Mouse (Mus musculus): ENCODE results near the gene Kctd7. TPM values are rescaled to one million over a fixed set of nuclear protein-coding genes. Genes with fewer than 3 reads are reported as not detected.
A peak's percentile ranks its signal among the peaks of the same experiment; 100 is the strongest.

The Kctd7 gene
- polyA plus RNA-seq (2016; fragmentation: Nextera tagmentation; extraction: Ambion mirVana), result 6.3 and 7.2 TPM in 2 replicates

DNA sequence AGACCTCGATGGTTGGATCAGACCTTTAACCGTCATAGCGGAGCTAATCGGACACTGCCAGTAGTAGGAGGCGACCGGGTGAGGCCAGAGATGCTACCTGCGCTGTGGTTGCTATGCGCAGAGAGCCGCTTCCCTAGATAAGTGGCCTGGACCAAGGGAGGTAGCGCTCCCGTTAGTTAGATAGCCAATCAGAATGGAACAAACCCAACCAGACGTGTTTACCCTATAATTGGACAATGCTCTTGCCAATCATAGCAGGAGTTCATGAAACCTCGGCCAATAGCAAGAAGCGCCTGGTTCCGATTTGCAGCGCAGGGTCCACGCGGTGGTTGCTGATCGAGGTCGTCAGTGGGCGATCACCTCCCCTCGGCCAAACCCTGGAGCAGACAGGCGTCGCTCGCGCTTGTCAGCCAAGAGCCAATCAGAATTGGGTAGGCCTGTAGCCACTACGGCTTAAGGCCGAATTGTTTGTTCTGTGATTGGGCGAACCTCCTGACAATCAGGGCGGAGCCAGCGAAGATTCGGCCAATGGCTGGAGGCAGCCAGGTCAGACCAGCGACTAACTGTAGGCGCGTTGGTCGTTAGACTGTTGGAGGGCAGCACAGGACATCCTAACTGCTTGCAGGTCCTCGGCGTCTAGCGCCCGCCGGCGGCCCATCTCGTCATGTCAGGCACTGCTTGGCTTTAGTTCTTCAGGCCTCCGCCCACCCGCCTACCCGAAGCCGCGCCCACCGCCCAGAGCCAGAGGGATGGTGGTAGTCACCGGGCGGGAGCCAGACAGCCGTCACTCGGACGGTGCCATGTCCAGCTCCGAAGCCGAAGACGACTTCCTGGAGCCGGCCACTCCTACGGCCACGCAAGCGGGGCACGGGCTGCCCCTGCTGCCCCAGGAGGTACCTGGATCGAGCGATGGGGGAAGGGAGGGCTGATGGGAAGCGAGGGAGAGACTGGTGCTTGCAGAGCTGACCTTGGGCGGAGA is at the start of gene Kctd7:
Gene Kctd7 (plus strand): TSS at position 528 of the 979 bp plus-strand sequence.
- H3K4me3 ChIP-seq, result peak within 1 kb of the TSS; percentile 67
- H3K4me1 ChIP-seq, result peaks cover 23% of the 10 kb centered on the region
- H3K27ac ChIP-seq (replicated peaks), result peak within 1 kb of the TSS; percentile 86
- H3K9me3 ChIP-seq (replicated peaks), result no peaks in the 10 kb centered on the region
- peak; percentile 95 for DNase-seq (ENCODE audit: low spot score)
- H3K27me3 ChIP-seq (ENCODE audit: low read depth, poor library complexity, severe bottlenecking), result peaks cover 14% of the 10 kb centered on the region
- under 1% methylated on average over 66 of the region's 66 CpGs for whole genome bisulfite sequencing
- 0 out of 2 replicates have a peak, but pooled peaks cover 8% of the 10 kb centered on the region for H3K36me3 ChIP-seq

DNA sequence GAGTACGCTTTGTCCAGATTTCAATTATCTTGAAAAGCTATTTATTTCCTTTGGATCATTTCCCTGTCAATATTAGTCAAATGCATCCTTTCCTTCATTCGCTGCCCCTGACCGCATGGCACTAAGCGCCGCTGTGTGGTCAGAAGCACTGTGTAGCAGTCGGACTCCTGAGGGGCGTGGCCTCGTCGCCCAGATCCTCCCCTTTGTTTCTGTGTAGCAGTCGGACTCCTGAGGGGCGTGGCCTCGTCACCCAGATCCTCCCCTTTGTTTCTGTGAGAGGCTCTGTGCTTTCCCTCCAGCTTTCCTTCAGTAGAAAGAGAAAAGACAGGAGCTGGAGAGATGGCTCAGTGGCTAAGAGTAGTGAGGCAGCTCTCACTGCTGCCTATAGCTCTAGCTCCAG is 47.9 kb upstream of the Kctd7 start:
- H3K36me3 ChIP-seq, result peaks cover 39% of the 10 kb centered on the region
- H3K4me3 ChIP-seq, result no peak overlapping the region
- WGBS, result 59% methylated on average over 12 of the region's 12 CpGs
- H3K9me3 ChIP-seq (replicated peaks), result no peaks in the 10 kb centered on the region
- H3K4me1 ChIP-seq, result no peaks in the 10 kb centered on the region
- no peak overlapping the region for H3K27ac ChIP-seq (replicated peaks)
- peak; percentile 38 for DNase-seq (ENCODE audit: low spot score)
- no peaks in the 10 kb centered on the region for H3K27me3 ChIP-seq (ENCODE audit: low read depth, poor library complexity, severe bottlenecking)

DNA sequence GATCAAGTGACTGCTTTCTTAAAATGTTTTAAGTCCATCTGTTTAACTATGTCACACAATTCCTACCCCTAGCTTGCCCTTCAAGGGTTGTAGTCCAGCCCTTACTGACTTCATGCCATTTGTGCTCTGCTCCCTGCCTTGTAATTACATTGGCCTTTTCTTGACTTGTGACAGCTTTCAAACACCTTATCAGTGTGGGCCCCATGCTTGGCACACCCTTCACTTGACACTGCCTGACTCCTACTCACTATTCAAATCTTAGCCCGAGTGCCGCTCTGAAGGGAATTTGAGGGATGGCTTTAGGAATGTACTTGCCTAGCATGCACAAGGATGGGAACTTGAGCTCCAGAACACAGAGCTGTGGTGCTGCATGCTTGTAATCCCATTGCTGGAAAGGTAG is 46.8 kb upstream of the Kctd7 start:
- Histone ChIP-seq H3K4me3 (no peak overlapping the region), H3K27me3 (ENCODE audit: low read depth, poor library complexity, severe bottlenecking) (no peaks in the 10 kb centered on the region), H3K27ac (replicated peaks) (no peak overlapping the region), H3K36me3 (peaks cover 39% of the 10 kb centered on the region), H3K4me1 (no peaks in the 10 kb centered on the region), H3K9me3 (replicated peaks) (no peaks in the 10 kb centered on the region)
- WGBS, result 96% methylated on average over 2 of the region's 2 CpGs
- DNase-seq (ENCODE audit: low spot score), result no peak

DNA sequence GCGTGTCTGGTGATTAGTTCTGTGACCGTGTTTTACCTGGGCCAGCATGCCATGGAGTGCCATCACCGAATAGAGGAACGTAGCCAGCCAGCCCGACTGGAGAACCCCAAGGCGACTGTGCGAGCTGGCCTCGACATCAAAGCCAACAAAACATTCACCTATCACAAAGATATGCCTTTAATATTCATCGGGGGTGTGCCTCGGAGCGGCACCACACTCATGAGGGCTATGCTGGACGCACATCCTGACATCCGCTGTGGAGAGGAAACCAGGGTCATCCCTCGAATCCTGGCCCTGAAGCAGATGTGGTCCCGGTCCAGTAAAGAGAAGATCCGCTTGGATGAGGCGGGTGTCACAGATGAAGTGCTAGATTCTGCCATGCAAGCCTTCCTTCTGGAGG is 42.9 kb upstream of the Kctd7 start:
- no peaks in the 10 kb centered on the region for H3K9me3 ChIP-seq (replicated peaks)
- no peaks in the 10 kb centered on the region for H3K4me1 ChIP-seq
- no peaks in the 10 kb centered on the region for H3K27me3 ChIP-seq (ENCODE audit: low read depth, poor library complexity, severe bottlenecking)
- no peak for DNase-seq (ENCODE audit: low spot score)
- WGBS, result 95% methylated on average over 17 of the region's 17 CpGs
- no peak overlapping the region for H3K4me3 ChIP-seq
- H3K27ac ChIP-seq (replicated peaks), result no peak overlapping the region
- peaks cover 50% of the 10 kb centered on the region for H3K36me3 ChIP-seq

DNA sequence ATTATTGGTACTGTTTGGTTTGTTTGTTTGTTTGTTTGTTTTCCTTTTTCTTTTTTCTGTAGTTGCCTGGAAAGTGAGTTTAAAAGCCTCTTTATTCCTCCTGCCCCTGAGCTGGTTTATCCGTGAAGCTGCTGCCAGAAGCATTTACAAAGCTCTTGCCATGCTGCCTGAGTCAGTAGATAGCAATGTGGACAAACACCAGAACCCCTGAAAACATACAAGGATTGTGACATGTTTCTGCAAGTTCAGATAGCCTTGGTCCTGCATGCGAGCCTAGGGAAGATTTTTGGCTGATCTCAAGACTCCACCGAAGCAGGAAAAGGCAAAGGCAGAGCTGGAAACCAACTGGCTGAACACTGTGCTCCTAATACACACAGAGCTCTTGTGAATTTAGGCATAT is 35.3 kb upstream of the Kctd7 start:
- H3K4me3 ChIP-seq, result no peak overlapping the region
- DNase-seq (ENCODE audit: low spot score), result no peak
- H3K4me1 ChIP-seq, result no peaks in the 10 kb centered on the region
- H3K36me3 ChIP-seq, result peaks cover 39% of the 10 kb centered on the region
- H3K27ac ChIP-seq (replicated peaks), result no peak overlapping the region
- no peaks in the 10 kb centered on the region for H3K9me3 ChIP-seq (replicated peaks)
- H3K27me3 ChIP-seq (ENCODE audit: low read depth, poor library complexity, severe bottlenecking), result no peaks in the 10 kb centered on the region
- WGBS, result 94% methylated on average over 3 of the region's 3 CpGs

DNA sequence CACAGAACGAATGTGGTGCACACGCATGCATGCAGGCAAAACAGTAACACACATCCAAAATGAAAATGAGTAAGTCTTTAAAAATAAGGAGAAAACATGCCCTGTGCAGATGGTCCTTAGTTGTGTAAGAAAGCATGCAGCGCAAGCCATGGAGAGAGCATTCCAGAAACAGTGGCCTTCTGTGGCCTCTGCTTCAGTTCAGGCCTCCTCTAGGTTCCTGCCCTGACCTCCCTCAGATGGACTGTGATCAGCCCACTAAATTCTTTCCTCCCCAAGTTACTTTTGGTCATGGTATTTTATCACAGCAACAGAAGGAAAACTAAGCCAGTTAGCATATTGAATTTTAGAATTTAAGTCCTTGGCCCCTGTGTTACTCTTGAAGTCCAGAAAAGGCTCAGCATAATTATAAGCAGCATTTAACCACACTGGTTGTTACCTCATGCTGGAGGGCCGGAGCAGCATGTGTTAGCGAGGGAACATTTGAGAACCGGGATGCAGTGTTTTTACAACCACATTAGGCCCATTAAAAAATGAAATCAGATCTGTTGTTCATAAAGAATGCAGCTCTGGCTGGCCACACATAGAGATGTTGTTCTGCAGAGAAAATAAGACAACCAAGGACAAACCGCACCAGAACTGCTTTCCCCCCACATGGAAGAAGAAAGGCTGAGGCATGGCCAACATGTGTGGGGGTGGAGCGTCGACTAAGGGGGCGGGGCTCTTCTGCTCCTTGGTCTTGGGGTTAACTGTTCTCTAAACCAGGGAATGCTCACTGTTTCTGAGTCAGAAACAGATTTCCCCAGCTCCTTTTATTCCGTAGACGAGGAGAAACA is 33.8 kb upstream of the Kctd7 start:
- Histone ChIP-seq H3K4me3 (no peak overlapping the region), H3K4me1 (no peaks in the 10 kb centered on the region), H3K27ac (replicated peaks) (no peak overlapping the region), H3K9me3 (replicated peaks) (no peaks in the 10 kb centered on the region), H3K27me3 (ENCODE audit: low read depth, poor library complexity, severe bottlenecking) (no peaks in the 10 kb centered on the region), H3K36me3 (peaks cover 42% of the 10 kb centered on the region)
- DNase-seq (ENCODE audit: low spot score), result no peak
- WGBS, result 86% methylated on average over 12 of the region's 12 CpGs

DNA sequence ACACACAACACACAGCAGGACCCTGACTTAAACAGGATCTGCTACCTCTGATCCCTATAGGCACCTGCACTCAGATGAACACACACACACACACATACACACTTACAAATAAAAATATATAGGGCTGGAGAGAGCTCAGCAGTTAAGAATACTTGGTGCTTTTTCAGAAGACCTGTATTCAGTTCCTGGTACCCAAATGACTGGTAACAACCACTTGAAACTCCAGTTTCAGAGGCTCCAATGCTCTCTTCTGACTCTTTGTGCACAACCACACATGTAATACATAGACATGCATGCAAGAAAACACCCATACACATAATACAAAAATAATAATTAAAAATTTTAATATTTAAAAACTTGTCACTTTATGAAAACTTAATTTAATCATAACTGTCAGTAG is 32.0 kb upstream of the Kctd7 start:
- Histone ChIP-seq H3K27me3 (ENCODE audit: low read depth, poor library complexity, severe bottlenecking) (no peaks in the 10 kb centered on the region), H3K4me1 (no peaks in the 10 kb centered on the region), H3K36me3 (peaks cover 53% of the 10 kb centered on the region)

DNA sequence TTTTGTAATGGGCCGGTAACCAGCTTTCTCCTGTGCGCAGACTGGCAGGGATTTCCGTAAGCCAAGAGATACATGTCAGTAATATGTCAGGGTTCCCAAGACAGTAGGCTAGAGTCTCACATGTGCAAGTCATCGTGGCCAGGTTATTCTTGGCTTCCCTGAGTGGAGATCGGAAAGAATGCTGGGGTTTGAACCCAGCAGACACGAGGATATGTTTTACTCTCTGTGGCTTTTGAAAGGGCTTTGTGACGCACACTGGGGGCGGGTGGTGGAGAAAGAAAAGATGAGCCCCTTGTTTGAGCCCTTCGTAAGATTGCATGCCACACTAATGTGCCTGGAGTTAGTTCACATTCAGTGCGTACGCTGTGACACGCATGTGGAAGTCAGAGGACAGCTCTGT is 28.5 kb upstream of the Kctd7 start:
- Histone ChIP-seq H3K27ac (replicated peaks) (no peak overlapping the region), H3K9me3 (replicated peaks) (no peaks in the 10 kb centered on the region), H3K27me3 (ENCODE audit: low read depth, poor library complexity, severe bottlenecking) (no peaks in the 10 kb centered on the region), H3K4me1 (no peaks in the 10 kb centered on the region), H3K4me3 (no peak overlapping the region), H3K36me3 (peaks cover 35% of the 10 kb centered on the region)
- DNase-seq (ENCODE audit: low spot score), result no peak
- 94% methylated on average over 12 of the region's 12 CpGs for WGBS

More for the DNA sequence above, 32.0 kb upstream of the Kctd7 start:
- DNase-seq (ENCODE audit: low spot score), result no peak
- no peak overlapping the region for H3K4me3 ChIP-seq
- no peak overlapping the region for H3K27ac ChIP-seq (replicated peaks)
- no peaks in the 10 kb centered on the region for H3K9me3 ChIP-seq (replicated peaks)

DNA sequence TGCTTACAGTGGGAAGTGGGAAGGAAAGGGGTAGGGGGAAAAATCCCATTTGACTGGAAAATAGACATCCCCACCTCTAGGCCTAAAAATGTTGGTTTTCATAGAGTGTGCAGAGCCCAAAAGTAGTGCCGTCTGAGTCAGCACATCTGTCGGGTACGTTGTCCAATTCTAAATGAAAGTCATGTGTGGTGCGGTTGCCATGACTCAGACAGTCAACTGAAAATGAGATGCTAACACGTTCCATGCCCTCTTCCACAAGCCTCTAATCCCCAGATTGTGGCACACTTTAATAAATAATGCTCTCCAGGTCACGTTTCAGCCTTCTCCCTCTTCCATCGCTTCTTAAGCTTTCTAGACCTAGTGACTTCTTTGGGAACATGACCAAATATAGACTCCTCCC is 27.8 kb upstream of the Kctd7 start:
- 90% methylated on average over 7 of the region's 7 CpGs for WGBS
- Histone ChIP-seq H3K9me3 (replicated peaks) (no peaks in the 10 kb centered on the region), H3K27ac (replicated peaks) (no peak overlapping the region), H3K4me3 (no peak overlapping the region), H3K27me3 (ENCODE audit: low read depth, poor library complexity, severe bottlenecking) (no peaks in the 10 kb centered on the region), H3K4me1 (no peaks in the 10 kb centered on the region), H3K36me3 (peaks cover 41% of the 10 kb centered on the region)
- no peak for DNase-seq (ENCODE audit: low spot score)

DNA sequence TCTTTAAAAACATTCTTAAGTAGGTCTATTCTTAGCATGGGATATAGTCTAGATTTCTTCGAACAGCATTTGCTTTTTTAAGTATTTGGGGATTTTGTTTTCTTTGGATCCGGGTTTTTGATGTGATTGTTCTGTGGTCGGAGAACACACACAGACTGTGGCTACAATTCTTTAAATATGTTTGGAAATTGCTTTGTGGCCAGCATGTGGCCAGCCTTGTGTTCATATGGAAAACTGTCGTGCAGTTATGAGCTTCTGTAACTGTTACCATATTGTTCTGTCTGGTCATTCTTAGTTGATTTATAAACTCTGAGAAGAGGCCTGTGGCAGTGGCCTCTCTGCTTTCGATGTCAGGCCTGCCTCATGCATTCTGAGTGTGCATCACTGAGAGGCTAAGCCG is 26.7 kb upstream of the Kctd7 start:
- 90% methylated on average over 6 of the region's 6 CpGs for WGBS
- Histone ChIP-seq H3K27me3 (ENCODE audit: low read depth, poor library complexity, severe bottlenecking) (no peaks in the 10 kb centered on the region), H3K27ac (replicated peaks) (no peak overlapping the region), H3K4me3 (no peak overlapping the region), H3K36me3 (peaks cover 41% of the 10 kb centered on the region), H3K9me3 (replicated peaks) (no peaks in the 10 kb centered on the region), H3K4me1 (no peaks in the 10 kb centered on the region)
- DNase-seq (ENCODE audit: low spot score), result no peak

DNA sequence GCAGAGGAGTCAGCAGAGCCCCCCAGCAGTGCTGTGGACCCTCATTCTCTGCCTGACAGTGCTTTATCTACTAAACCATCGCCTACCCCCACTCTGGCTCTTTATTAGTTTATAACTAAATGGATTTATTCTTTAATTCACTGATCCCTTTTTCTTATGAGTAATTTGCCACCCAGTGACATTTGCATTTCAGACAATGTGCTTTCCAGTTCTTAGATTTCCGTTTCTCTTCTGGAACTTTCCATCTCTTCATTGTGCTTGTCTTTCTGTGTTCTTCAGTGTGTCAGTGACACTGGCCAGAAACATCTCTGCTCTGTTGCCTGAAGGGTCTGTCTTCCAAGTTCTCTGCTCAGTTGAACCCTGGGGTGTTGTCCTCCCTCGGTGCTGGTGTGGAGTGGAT is 25.4 kb upstream of the Kctd7 start:
- Histone ChIP-seq H3K27ac (replicated peaks) (no peak overlapping the region), H3K9me3 (replicated peaks) (no peaks in the 10 kb centered on the region), H3K4me3 (no peak overlapping the region), H3K4me1 (no peaks in the 10 kb centered on the region), H3K36me3 (peaks cover 38% of the 10 kb centered on the region), H3K27me3 (ENCODE audit: low read depth, poor library complexity, severe bottlenecking) (no peaks in the 10 kb centered on the region)
- no peak for DNase-seq (ENCODE audit: low spot score)
- WGBS, result 87% methylated on average over 3 of the region's 3 CpGs

DNA sequence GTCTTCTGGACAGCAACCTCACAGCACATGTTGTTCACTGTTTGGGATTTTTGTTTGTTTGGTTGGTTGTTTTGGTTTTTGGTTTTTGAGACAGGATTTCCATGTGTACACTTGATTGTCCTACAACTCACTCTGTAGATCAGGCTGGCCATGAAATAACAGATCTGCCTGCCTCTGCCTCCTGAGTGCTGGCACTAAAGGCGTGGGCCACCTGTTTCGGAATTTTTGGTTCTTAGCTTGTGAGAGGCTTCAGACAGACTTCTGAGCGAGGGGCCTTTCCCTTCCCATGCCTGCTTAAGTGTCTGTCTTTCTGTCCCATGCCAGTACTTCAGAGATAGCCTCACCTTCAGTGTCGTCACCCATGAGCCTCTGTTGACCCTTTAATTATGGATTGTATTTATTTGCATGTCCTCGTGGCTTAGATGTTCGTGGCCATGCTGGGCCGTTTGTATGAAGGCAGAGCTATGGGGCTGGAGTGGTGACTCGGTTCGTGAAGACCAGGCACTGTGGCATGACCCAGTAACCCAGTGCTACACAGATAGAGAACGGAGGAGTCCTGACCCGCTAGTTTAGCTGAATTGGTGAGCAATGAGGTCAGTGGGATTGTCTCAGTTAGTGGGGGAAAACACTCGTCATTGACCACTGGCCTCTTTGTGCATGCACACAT is 24.5 kb upstream of the Kctd7 start:
- no peak for DNase-seq (ENCODE audit: low spot score)
- Histone ChIP-seq H3K9me3 (replicated peaks) (no peaks in the 10 kb centered on the region), H3K4me3 (no peak overlapping the region), H3K27me3 (ENCODE audit: low read depth, poor library complexity, severe bottlenecking) (no peaks in the 10 kb centered on the region), H3K4me1 (no peaks in the 10 kb centered on the region), H3K36me3 (peaks cover 28% of the 10 kb centered on the region), H3K27ac (replicated peaks) (no peak overlapping the region)
- 93% methylated on average over 12 of the region's 12 CpGs for WGBS
